Mouse (Mus musculus) mature B cell (primary cell): Measurements from ENCODE around the gene Olfr781.
"Not testable (repeated sequence)": the region's sequence is repeated elsewhere in the genome, so short reads cannot be mapped to it uniquely, and the experiment has no call there.

Experiments
- in situ Hi-C: fragments of 300-500 bp; cut with MboI; formaldehyde crosslinking; loops from 2 replicates; pipeline ENCODE4 v1.14.3; 2019

The Olfr781 gene

DNA sequence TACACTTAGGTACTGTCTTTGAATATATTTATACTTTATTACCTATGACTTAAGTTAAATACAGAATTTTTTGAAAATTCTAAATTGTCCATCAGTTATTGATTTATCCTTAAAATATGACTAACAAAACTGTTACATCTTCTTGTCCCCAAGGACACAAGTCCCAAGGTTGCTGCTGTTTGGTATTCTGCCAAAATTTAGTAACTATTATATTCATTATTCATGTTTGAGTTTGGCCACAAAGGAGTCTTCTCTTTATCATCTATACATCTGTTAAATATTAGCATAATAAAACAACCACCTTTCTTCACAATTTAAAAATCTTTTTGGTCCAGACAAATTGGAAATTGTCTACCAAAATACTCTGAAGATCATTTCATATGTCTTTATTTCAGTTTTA lies at the start of gene Olfr781:
Gene Olfr781, plus strand, starts transcription at position 301 of the 400 bp plus-strand sequence.
- in situ Hi-C loops = no loop called here

DNA sequence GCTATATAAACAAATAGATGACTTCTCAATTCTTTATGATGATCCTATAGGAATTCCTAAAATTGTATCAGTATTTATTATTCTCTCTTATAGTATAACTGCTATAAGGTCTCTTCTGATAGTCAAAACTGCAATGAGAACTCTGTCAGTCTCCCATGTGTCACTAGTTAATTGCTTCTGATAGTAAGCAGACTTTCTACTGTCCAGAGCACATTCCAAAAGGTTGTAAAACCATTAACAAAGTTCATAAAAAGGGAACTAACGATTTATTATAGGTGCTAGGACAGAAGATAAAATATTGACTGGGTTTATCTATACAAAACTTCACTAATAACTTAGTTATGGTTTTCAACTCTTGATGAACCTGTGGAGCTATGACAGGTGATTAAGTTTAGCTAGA lies 15.7 kb upstream of the Olfr781 start:
- in situ Hi-C loops = not testable (repeated sequence)

DNA sequence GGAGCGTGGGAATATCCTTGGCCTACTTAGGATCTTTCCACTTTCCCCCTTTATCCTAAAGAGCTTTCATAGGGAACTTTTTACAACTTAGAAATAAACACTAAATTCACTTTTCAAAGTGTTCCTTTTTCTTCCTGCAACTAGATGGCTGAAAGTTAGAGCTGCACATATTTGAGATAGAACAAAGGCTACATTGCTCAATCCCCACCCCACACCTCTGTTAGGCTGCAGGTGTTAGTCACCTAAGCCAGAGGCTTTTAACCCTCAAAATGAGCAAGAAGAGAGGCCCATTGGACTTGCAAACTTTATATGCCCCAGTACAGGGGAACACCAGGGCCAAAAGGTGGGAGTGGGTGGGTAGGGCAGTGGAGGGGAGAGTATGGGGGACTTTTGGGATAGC lies 15.1 kb upstream of the Olfr781 start:
- in situ Hi-C loops = not testable (repeated sequence)

DNA sequence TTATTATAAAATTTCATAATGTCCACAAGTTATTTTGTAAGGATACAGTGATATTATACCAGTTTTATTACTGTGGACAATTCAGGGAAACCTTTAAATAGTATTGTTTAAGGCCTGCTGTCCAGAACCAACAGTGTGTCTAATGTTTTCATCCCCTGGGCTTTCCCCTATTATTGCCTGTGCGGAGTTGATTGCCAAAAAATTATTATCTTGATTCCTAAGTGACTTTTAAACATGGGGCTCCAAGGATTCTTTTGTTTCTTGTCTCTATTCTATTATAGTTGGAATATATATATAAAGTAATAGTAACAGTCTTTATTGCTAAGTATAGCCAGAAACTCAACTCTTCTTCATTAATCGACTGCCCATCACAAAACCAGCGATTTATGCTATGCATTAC lies 10.8 kb upstream of the Olfr781 start, which contains the start of gene Olfr780:
Gene Olfr780, plus strand, starts transcription at position 301 of the 400 bp plus-strand sequence.
- in situ Hi-C loops = no loop called here

DNA sequence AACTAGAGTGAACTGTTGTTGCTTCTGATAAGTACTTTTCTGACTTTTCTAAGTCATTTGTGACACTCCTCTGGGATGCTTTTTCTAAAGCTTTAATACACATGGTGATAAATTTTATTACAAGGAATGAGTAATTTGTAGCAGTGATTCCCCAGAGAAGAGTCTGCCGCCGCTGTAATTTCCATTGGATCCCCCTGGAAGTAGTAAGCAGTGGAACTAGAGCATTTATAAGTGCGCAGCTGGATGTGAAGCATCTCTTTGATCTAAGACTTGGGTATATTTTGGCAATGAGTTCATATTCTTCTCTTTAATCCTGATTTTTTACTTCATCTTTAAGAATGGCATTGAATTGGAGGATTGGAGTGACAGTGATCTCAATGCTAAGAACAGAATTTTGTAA lies 19.9 kb downstream of the Olfr781 start, which contains the start of gene Olfr782:
Gene Olfr782, plus strand, starts transcription at position 301 of the 400 bp plus-strand sequence.
- in situ Hi-C loops = no loop called here

DNA sequence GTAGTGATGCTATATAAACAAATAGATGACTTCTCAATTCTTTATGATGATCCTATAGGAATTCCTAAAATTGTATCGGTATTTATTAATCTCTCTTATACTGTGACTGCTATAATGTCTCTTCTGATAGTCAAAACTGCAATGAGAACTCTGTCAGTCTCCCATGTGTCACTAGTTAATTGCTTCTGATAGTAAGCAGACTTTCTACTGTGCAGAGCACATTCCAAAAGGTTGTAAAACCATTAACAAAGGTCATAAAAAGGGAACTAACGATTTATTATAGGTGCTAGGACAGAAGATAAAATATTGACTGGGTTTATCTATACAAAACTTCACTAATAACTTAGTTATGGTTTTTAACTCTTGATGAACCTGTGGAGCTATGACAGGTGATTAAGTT lies 23.8 kb downstream of the Olfr781 start:
- in situ Hi-C loops = not testable (repeated sequence)

DNA sequence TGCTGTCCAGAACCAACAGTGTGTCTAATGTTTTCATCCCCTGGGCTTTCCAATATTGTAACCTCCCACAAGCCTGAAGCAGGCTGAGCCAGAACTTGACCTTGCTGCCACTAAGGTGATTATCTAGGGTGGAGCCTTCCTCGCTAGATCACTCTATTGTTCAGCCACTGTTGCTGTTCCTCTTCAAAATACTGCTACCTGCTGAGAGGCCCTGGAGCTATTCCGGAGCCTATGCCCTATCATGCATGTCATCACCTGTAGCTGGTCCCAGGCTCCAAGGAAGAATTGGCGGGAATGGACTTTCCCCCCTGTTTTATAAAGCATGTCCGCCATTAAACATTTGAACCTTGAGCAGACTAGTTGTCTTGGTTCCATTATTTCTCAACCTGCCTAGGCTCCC lies 27.8 kb downstream of the Olfr781 start:
- in situ Hi-C loops = not testable (repeated sequence)

DNA sequence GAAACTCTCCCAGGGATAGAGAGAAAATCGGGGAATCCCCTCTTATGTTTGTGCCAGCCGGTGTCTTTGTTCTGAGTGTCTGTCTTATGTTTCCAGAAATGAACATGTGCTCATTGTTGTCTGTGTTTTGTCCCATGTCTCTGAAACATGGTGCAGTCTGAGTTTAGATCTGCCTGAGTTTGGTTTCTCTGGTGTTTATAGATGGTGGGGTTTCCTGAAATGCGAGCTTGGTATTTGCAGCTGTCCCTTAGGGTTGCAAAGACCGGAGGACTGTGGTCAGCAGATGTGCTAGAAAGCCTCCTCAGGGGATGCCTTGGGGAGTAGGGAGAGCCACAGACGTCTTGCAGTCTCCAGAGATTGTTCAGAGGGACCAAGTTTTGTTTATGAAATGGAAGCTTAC lies 28.7 kb downstream of the Olfr781 start:
- in situ Hi-C loops = no loop called here

DNA sequence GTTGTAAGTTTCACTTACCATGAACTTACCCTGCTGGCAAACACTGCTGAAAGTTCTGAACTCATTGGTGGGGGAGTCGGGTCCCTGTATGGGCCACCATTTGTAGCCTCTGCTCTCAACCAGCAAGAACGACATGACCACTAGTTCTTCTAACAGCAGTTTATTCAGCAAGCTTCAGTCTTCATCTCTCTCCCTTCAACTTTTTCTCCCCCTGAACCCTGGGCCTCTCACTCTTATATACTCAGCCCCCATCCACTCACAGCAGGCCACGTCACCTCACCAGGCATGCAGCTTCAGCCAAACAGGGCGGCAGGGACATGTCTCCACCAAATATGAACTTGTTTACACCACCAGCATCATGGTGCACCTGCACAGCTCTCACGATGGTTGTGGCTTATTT lies 45.4 kb downstream of the Olfr781 start:
- in situ Hi-C loops = not testable (repeated sequence)
